Mouse (Mus musculus): ENCODE results near the gene Plxnb2. TPM values are rescaled to one million over a fixed set of nuclear protein-coding genes. Genes with fewer than 3 reads are reported as not detected.
A peak's percentile ranks its signal among the peaks of the same experiment; 100 is the strongest.

Plxnb2 gene
- total RNA-seq, 2 experiments from 2014 or later: 115 to 145 TPM

DNA sequence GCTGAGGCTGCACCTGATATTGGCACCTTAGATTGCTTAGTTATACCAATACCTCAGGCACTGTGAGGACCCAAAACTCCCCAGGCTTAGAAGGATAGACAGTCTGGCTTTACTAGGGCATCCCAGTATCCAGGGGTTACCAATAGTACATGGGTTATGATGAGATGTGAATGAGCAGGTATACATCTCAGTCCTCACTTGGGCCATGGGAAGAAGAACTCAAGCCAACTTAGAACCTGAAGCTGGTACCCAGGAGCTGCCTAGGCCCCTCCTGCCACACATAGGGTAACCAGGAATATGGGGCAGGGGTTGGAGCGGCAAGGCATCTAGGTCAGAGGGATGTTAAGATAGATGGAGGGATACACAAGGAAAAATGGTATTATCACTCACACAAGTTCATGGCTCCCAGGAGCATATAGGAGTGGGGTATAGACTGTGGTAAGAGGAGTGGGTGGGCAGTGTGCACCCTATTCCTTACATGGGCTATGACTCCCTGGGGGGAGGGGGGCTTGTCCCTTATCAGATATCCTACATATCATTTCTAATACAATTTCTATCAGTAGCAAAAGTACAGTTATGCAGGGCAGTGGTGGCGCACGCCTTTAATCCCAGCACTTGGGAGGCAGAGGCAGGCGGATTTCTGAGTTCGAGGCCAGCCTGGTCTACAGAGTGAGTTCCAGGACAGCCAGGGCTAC lies 44.0 kb downstream of the Plxnb2 start:
- intact Hi-C loops (cut with DNase I): no loop called here
- no peak for DNase-seq

DNA sequence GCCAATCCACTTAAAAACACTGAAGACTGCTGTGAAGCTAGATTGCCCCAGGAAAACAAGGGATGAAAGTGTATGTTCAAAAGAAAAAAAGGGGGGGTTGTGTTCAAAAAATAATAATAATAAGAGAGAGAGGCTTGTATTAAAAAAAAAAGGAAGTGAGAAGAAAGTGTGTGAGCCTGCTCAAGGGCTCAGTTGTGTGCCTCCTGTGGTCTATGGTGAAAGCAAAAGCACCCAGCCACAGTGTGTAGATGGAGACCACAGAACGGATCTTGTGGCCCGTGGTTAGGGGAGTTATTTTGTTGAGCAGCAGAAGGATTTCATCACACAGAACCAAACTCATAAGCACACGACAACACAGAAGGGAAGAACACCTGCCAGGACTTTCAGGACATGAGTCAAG lies 49.3 kb downstream of the Plxnb2 start:
- DNase-seq: no peak
- intact Hi-C loops (cut with DNase I): no loop called here

GRCm38 (mm10) chr15:89130245-89130644 lies 50.3 kb downstream of the Plxnb2 start:
- intact Hi-C loops (cut with DNase I): no loop called here
- no peak for DNase-seq

- intact Hi-C loops (cut with DNase I): no loop called here
- DNase-seq: peak; percentile 90 to 91
These were observed 51.9 kb downstream of the Plxnb2 start, which contains the start of gene Hdac10 for GRCm38 (mm10) chr15:89128382-89129350. TSS of gene Hdac10 (minus strand) at chr15:89128700.

DNA sequence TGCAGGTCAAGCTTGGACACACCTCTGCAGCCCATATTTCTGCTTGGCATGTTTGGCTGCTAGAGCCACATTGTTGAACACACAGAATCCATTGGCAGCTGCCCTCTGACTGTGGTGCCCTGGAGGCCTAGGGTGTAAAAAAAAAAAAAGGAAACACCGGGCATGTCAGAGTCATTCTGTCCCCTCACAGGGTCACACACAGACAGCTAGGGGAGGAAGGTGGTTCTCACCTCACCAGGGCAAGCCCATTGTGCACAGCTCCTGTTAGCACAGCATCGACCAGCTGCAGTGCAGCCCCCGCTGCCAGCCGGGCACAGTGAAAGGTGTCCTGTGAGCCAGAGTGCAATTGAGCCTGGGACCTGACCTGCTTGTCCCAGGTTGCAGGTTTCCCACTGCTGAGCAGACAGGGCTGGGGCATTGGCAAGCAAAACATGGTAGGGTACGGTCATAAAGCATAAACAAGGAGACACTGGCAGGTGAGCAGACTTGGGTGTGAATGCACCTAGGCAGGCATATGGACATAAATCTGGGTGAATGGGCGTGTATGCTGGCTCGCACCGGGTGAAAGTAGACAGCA lies 53.1 kb downstream of the Plxnb2 start:
- intact Hi-C loops (cut with DNase I): no loop called here
- DNase-seq: no peak

DNA sequence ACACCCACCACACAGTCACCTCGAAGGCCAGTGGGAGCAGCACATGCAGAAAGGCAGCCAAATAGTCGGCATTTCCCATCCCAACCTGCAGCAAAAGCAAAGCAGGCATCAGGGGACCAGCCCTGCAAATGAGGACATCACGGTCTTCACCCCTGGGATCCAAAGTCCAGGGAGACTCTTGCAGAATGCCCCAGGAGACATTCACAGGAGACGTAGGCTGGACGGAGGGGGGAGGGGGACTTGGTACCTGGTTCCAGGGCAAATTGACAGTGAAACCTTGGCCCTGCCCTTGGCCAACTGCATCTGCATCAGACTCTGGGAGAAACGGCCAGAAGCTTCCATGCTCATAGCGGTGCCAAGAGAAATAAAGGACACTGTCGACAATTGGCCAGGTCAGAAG lies 54.0 kb downstream of the Plxnb2 start:
- intact Hi-C loops (cut with DNase I): no loop called here

DNA sequence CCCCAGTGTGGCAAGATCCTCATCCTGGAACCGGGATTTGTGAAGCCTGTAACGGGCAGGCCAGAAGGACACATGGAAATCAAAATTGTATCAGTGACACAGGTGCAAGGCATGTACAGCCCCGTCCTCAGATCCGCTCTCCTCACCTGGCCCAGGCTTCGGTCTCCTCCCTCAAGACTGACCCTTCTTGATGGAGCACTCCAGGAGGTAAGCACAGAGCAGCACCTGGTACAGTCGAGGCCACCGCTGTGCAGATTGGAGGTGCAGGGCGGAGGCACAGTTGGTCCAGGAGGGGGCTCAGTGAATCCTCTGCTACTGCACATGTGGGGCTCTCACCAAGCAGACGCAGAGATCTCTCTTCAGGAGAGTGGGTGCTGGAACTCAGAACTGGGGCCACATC lies 55.2 kb downstream of the Plxnb2 start:
- intact Hi-C loops (cut with DNase I): no loop called here
- no peak for DNase-seq

More for the DNA sequence above, 54.0 kb downstream of the Plxnb2 start:
- DNase-seq: no peak

DNA sequence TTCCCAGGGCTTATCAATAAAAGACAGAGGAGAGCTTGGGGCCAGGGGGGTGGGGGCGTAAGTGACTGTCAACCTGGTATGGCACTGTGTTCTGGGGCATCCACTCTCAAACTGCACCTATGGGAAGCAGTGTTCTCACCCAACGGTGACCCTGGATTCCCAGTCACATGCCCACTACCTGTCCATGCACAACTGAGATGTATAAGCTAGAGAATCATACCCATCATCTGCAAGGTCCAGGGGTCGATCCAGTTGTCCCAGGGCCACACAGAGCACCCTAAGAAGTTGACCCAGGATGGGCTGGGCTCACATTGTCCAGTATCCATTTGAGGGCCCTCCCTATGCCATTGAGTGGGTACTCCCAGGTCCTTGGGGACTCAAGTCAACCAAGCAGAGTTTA lies 56.3 kb downstream of the Plxnb2 start:
- DNase-seq: no peak
- intact Hi-C loops (cut with DNase I): loop anchor here (5.0 kb wide), 1 partner anchor 73 kb away; the partner anchor contains the start of gene Dennd6b

- DNase-seq: no peak
- intact Hi-C loops (cut with DNase I): loop anchor here (1.0 to 5.0 kb wide), 2 partner anchors 74 to 87 kb away; partner anchors contain the start of gene Dennd6b
These were observed 57.0 kb downstream of the Plxnb2 start for GRCm38 (mm10) chr15:89123595-89123994.

DNA sequence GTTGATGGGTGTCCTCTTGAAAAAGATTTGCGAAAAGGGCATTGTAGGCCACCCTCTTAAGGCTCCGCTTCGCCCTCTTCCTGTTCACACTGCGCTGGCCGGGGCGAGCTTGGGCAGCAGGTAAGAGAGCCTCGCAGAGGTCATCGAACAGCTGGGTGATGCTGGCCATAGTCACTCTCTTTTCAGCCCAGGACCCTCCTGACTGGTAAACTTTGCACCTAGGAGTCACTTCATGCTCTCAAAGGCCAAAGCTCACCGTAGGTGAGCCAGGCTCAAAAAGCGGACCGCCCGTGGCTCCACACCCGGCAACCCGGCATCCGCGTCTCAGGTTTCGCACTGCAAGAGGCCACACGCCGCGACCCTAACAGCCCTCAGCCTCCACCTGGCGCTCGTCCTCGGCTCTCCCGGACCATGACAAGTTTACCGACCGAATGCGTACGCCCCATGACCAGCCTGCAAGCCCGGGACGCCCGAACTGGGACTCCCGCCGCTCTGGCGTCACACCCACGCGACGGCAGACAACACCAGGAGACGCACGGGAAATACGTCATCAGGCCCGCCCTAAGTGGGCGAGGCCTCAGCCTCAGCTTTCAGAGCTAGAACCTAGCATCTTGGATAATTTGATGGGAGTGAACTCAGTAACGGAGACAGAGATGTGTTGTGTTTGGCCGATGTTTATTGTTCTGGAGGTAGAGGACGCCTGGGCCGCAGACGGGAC lies 57.8 kb downstream of the Plxnb2 start, which contains the start of gene Tubgcp6:
Gene Tubgcp6, minus strand, starts transcription at position 464 of the 718 bp plus-strand sequence.
- peak; percentile 97 to 98 for DNase-seq
- intact Hi-C loops (cut with DNase I): loop anchor here (1.0 to 5.0 kb wide), 2 partner anchors 74 to 87 kb away; partner anchors contain the start of gene Dennd6b

GRCm38 (mm10) chr15:89118007-89118406 lies 62.6 kb downstream of the Plxnb2 start:
- no peak for DNase-seq
- intact Hi-C loops (cut with DNase I): loop anchor here (2.0 kb wide), 1 partner anchor 93 kb away; the partner anchor contains the start of gene Ppp6r2

- intact Hi-C loops (cut with DNase I): loop anchor here (5.0 kb wide), 1 partner anchor 178 kb away; no protein-coding TSS in a partner anchor
- DNase-seq: peak; percentile 61 to 67
These were observed 70.4 kb downstream of the Plxnb2 start for GRCm38 (mm10) chr15:89110147-89110546.

GRCm38 (mm10) chr15:89106976-89107375 lies 73.6 kb downstream of the Plxnb2 start:
- intact Hi-C loops (cut with DNase I): no loop called here

DNA sequence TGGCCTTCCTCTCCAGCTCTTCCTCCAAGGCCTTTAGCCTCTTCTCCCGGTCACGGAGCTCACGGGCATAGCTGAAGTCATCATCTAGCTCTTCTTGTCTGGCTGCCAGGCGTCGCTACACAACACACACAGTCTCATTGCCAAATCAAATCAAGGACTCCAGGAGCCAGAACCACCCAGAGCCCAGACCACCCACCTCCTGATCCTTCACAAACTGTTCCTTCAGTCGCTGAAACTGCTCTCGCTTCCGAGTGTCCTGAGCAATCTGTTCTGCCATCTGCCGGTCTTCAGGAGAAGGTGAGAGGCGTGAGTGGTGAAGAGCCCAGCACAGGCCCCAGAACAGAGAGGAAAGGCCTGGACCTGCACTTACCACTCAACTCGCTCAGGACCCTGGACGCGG lies 74.5 kb downstream of the Plxnb2 start:
- DNase-seq: no peak
- intact Hi-C loops (cut with DNase I): no loop called here

More at GRCm38 (mm10) chr15:89106976-89107375, 73.6 kb downstream of the Plxnb2 start:
- no peak for DNase-seq

Small RNAs within 50 kb of the gene (microRNA-seq; reads per million reads assigned to microRNA genes)
- 0.70 to 0.95 reads per million in 2 experiments for gene Mir6958
- gene Mir7118: 0.71 to 1.0 reads per million in 2 experiments

Other genes with a start within 250 kb of the Plxnb2 start
- gene Ttll8, start 226.4 kb downstream of the Plxnb2 start, total RNA-seq (2021): not detected
- gene Mlc1, start 201.8 kb downstream of the Plxnb2 start, total RNA-seq (2021): not detected
- 10 to 100 TPM; 80.4 to 85.6 TPM for gene Mov10l1, start 197.9 kb downstream of the Plxnb2 start, total RNA-seq (2021)
- gene Panx2, start 121.1 kb downstream of the Plxnb2 start, total RNA-seq (2021): 1 to 10 TPM; 1.1 to 1.2 TPM
- gene Trabd, start 105.7 kb downstream of the Plxnb2 start, total RNA-seq (2021): 10 to 100 TPM; 42.8 to 47.3 TPM
- 10 to 100 TPM; 10.5 to 13.0 TPM for gene Selenoo, start 91.7 kb downstream of the Plxnb2 start, total RNA-seq (2021)
- 10 to 100 TPM; 13.7 to 13.9 TPM for gene Tubgcp6, start 57.7 kb downstream of the Plxnb2 start, total RNA-seq (2021)
- gene Hdac10, start 52.1 kb downstream of the Plxnb2 start, total RNA-seq (2021): 1 to 10 TPM; 8.3 to 9.1 TPM
- 10 to 100 TPM; 23.8 to 24.8 TPM for gene Mapk12, start 40.1 kb downstream of the Plxnb2 start, total RNA-seq (2021)
- 1 to 10 TPM; 4.1 to 4.8 TPM for gene Mapk11, start 31.2 kb downstream of the Plxnb2 start, total RNA-seq (2021)
- 1 to 10 TPM; 8.6 TPM for gene Dennd6b, start 15.7 kb upstream of the Plxnb2 start, total RNA-seq (2021)
- gene Ppp6r2, start 30.8 kb upstream of the Plxnb2 start, total RNA-seq (2021): 10 to 100 TPM; 59.5 to 60.6 TPM
- gene Sbf1, start 134.5 kb upstream of the Plxnb2 start, total RNA-seq (2021): 10 to 100 TPM; 71.2 to 77.1 TPM
- gene Adm2, start 141.9 kb upstream of the Plxnb2 start, total RNA-seq (2021): not detected
- not detected for gene Miox, start 153.6 kb upstream of the Plxnb2 start, total RNA-seq (2021)
- 10 to 100 TPM; 44.2 to 48.9 TPM for gene Lmf2, start 174.9 kb upstream of the Plxnb2 start, total RNA-seq (2021)
- 10 to 100 TPM; 79.2 to 80.9 TPM for gene Ncaph2, start 174.9 kb upstream of the Plxnb2 start, total RNA-seq (2021)
- 10 to 100 TPM; 20.5 to 22.0 TPM for gene Sco2, start 193.1 kb upstream of the Plxnb2 start, total RNA-seq (2021)
- under 1 TPM; 0.31 to 0.64 TPM for gene Tymp, start 196.3 kb upstream of the Plxnb2 start, total RNA-seq (2021)
- gene Odf3b, start 198.5 kb upstream of the Plxnb2 start, total RNA-seq (2021): 1 to 10 TPM; 1.3 to 1.5 TPM
- not detected for gene Klhdc7b, start 204.1 kb upstream of the Plxnb2 start, total RNA-seq (2021)
- gene Syce3, start 229.7 kb upstream of the Plxnb2 start, total RNA-seq (2021): not detected
- gene Cpt1b, start 245.1 kb upstream of the Plxnb2 start, total RNA-seq (2021): 100 to 1,000 TPM; 700 to 720 TPM
- gene C730034F03Rik, start 248.8 kb upstream of the Plxnb2 start, total RNA-seq (2021): 1 to 10 TPM; 1.9 to 2.4 TPM
- gene Gm44502, start 248.9 kb upstream of the Plxnb2 start, total RNA-seq (2021): 10 to 100 TPM; 14.6 to 15.4 TPM
- 10 to 100 TPM; 71.8 to 73.9 TPM for gene Chkb, start 249.1 kb upstream of the Plxnb2 start, total RNA-seq (2021)